Mouse (Mus musculus) embryonic stem cell, embryonic (primary cell): ENCODE results near the gene Nfasc.

Experiments
- CTCF ChIA-PET, 4 experiments: fragments of 300-600 bp in 2 of 4; fragments of 350-600 bp in 2 of 4; sonication (Branson Sonifier 250); formaldehyde crosslinking; loops; one replicate each; lab custom pipeline; 2022; ENCODE audit warnings: inconsistent platforms in 2 of 4; lab: Charles Lee
- POLR2A ChIA-PET, 4 experiments: fragments of 300-600 bp in 2 of 4; fragments of 350-600 bp in 2 of 4; sonication (Branson Sonifier 250); formaldehyde crosslinking; loops; one replicate each; lab custom pipeline; 2022; ENCODE audit warnings: antibody characterized with exemption in 4 of 4, inconsistent platforms in 1 of 4; lab: Charles Lee

Gene Nfasc

GRCm38 (mm10) chr1:132586679-132587201, 154.9 kb downstream of the Nfasc start:
- ChIA-PET CTCF (interaction anchor here in 3 of 4 experiments (0.6 to 2.8 kb wide), 10 partner anchors 22 to 501 kb away, joined by 3 to 17 read pairs (median 5); no protein-coding TSS in a partner anchor), POLR2A (interaction anchor here in 3 of 4 experiments (0.9 to 2.3 kb wide), 7 partner anchors 11 to 196 kb away, joined by 3 to 10 read pairs (median 3); partner anchors contain the start of gene Rbbp5 (in 1 of the 3))

- POLR2A ChIA-PET, result interaction anchor here in 1 of 4 experiments (0.7 to 2.3 kb wide), 3 partner anchors 44 to 116 kb away, joined by 3 to 10 read pairs (median 10); no protein-coding TSS in a partner anchor
- CTCF ChIA-PET, result interaction anchor here in 3 of 4 experiments (0.8 to 1.7 kb wide), 6 partner anchors 9 to 59 kb away, joined by 3 to 4 read pairs (median 3); no protein-coding TSS in a partner anchor
Observed at GRCm38 (mm10) chr1:132585376-132585775, 156.2 kb downstream of the Nfasc start.

GRCm38 (mm10) chr1:132582998-132583604, 158.5 kb downstream of the Nfasc start:
- ChIA-PET POLR2A (interaction anchor here in 3 of 4 experiments (0.5 to 2.3 kb wide), 13 partner anchors 8 to 348 kb away, joined by 3 to 10 read pairs (median 3); partner anchors contain the start of gene Cntn2 (in 1 of the 3)), CTCF (interaction anchor here (0.7 to 2.1 kb wide), 10 partner anchors 12 to 371 kb away, joined by 3 to 7 read pairs (median 4); no protein-coding TSS in a partner anchor)

- ChIA-PET CTCF (interaction anchor here (0.6 to 2.1 kb wide), 13 partner anchors 13 to 370 kb away, joined by 3 to 7 read pairs (median 4); no protein-coding TSS in a partner anchor), POLR2A (interaction anchor here in 3 of 4 experiments (0.7 to 2.3 kb wide), 10 partner anchors 10 to 347 kb away, joined by 3 to 8 read pairs (median 3); no protein-coding TSS in a partner anchor)
Observed at GRCm38 (mm10) chr1:132581845-132582839, 159.5 kb downstream of the Nfasc start.

- CTCF ChIA-PET, result no interaction called here
- POLR2A ChIA-PET, result interaction anchor here in 1 of 4 experiments (0.6 kb wide), 1 partner anchor 71 kb away, joined by 3 read pairs; no protein-coding TSS in a partner anchor
Observed at GRCm38 (mm10) chr1:132580063-132580462, 161.5 kb downstream of the Nfasc start.

GRCm38 (mm10) chr1:132576845-132577244, 164.8 kb downstream of the Nfasc start:
- POLR2A ChIA-PET, result interaction anchor here in 1 of 4 experiments (0.9 kb wide), 1 partner anchor 406 kb away, joined by 6 read pairs; no protein-coding TSS in a partner anchor
- CTCF ChIA-PET, result no interaction called here

- ChIA-PET CTCF (interaction anchor here in 3 of 4 experiments (0.5 to 1.5 kb wide), 7 partner anchors 23 to 182 kb away, joined by 3 to 5 read pairs (median 5); no protein-coding TSS in a partner anchor), POLR2A (interaction anchor here in 2 of 4 experiments (1.0 to 1.6 kb wide), 4 partner anchors 10 to 60 kb away, joined by 3 to 5 read pairs (median 4); no protein-coding TSS in a partner anchor)
Observed at GRCm38 (mm10) chr1:132572851-132573250, 168.7 kb downstream of the Nfasc start.

- POLR2A ChIA-PET, result interaction anchor here in 2 of 4 experiments (1.2 to 1.6 kb wide), 2 partner anchors 11 to 16 kb away, joined by 3 to 5 read pairs; no protein-coding TSS in a partner anchor
- CTCF ChIA-PET, result no interaction called here
Observed at GRCm38 (mm10) chr1:132571613-132572012, 170.0 kb downstream of the Nfasc start.

GRCm38 (mm10) chr1:132570906-132571305, 170.7 kb downstream of the Nfasc start:
- ChIA-PET CTCF (no interaction called here), POLR2A (no interaction called here)

- POLR2A ChIA-PET, result no interaction called here
- CTCF ChIA-PET, result interaction anchor here in 2 of 4 experiments (0.7 to 1.3 kb wide), 2 partner anchors 25 to 44 kb away, joined by 3 to 4 read pairs; no protein-coding TSS in a partner anchor
Observed at GRCm38 (mm10) chr1:132570068-132570780, 171.4 kb downstream of the Nfasc start.

- POLR2A ChIA-PET, result interaction anchor here in 2 of 4 experiments (0.6 to 1.6 kb wide), 5 partner anchors 13 to 315 kb away, joined by 3 to 5 read pairs (median 3); partner anchors contain the start of genes Cntn2 (in 1 of the 2) and Rbbp5 (in 1 of the 2)
- CTCF ChIA-PET, result interaction anchor here in 3 of 4 experiments (0.7 to 1.3 kb wide), 3 partner anchors 25 to 148 kb away, joined by 3 to 4 read pairs (median 3); no protein-coding TSS in a partner anchor
Observed at GRCm38 (mm10) chr1:132569516-132569915, 172.1 kb downstream of the Nfasc start.

GRCm38 (mm10) chr1:132567336-132568125, 174.1 kb downstream of the Nfasc start:
- ChIA-PET CTCF (interaction anchor here in 3 of 4 experiments (0.6 to 2.2 kb wide), 4 partner anchors 42 to 46 kb away, joined by 3 to 8 read pairs (median 3); no protein-coding TSS in a partner anchor), POLR2A (interaction anchor here in 3 of 4 experiments (0.7 to 1.6 kb wide), 7 partner anchors 9 to 326 kb away, joined by 3 to 4 read pairs (median 3); no protein-coding TSS in a partner anchor)

- ChIA-PET CTCF (interaction anchor here (1.2 to 1.8 kb wide), 4 partner anchors 19 to 43 kb away, joined by 3 to 5 read pairs (median 4); no protein-coding TSS in a partner anchor), POLR2A (interaction anchor here in 2 of 4 experiments (1.0 to 1.8 kb wide), 3 partner anchors 9 to 45 kb away, joined by 3 to 7 read pairs (median 3); no protein-coding TSS in a partner anchor)
Observed at GRCm38 (mm10) chr1:132565766-132566165, 175.8 kb downstream of the Nfasc start.

GRCm38 (mm10) chr1:132564946-132565345, 176.7 kb downstream of the Nfasc start:
- ChIA-PET POLR2A (interaction anchor here in 2 of 4 experiments (0.5 to 1.8 kb wide), 5 partner anchors 9 to 99 kb away, joined by 3 to 7 read pairs (median 3); no protein-coding TSS in a partner anchor), CTCF (interaction anchor here in 3 of 4 experiments (1.2 to 1.8 kb wide), 3 partner anchors 39 to 44 kb away, joined by 3 to 5 read pairs (median 5); no protein-coding TSS in a partner anchor)

- POLR2A ChIA-PET, result no interaction called here
- CTCF ChIA-PET, result interaction anchor here in 1 of 4 experiments (0.7 kb wide), 1 partner anchor 32 kb away, joined by 3 read pairs; no protein-coding TSS in a partner anchor
Observed at GRCm38 (mm10) chr1:132562337-132562795, 179.2 kb downstream of the Nfasc start.
